Comparison of ENCODE assay signal across 9 mouse cellular contexts in genomic region chr3:97228457-97228856, GRCm38 (mm10).
DNase-seq lines count a peak whose midpoint lies in the region; ATAC-seq and TF ChIP-seq lines count a peak whose summit lies in the region.
"Had no signal": no experiment of that assay in that cellular context is flagged by ENCODE, and none has a peak within 500 bp of the region (broad histone marks: within the 10 kb centered on the region; RNA-seq: fewer than 3 reads in every experiment).

No protein-coding gene starts in this region.

- peak overlapping the region; percentile 86 for H3K4me3 ChIP-seq in heart, embryonic 15.5 days
- peak overlapping the region; percentile 75 for H3K4me3 ChIP-seq in bone marrow macrophage, adult 2 months (ENCODE audit: insufficient read depth, low read length)
- peak overlapping the region; percentile 79 for H3K4me3 ChIP-seq in hindbrain, embryonic 13.5 days
- peak overlapping the region; percentile 93 for H3K4me3 ChIP-seq in midbrain, embryonic 12.5 days

- WGBS in heart, embryonic 15.5 days: 16% methylated on average over 12 of the region's 12 CpGs
- WGBS in hindbrain, embryonic 13.5 days: 16% methylated on average over 12 of the region's 12 CpGs
- WGBS in midbrain, embryonic 12.5 days: 16% methylated on average over 12 of the region's 12 CpGs

- no peak for DNase-seq in heart, adult 9 months (ENCODE audit: low spot score in 2 of 2)
- no peak for DNase-seq in T-cell, adult 2 months (ENCODE audit: low spot score)
- DNase-seq in adrenal gland, adult 8-10 months: no peak
- DNase-seq: thymus, postnatal 25 days had no signal

- H3K36me3 ChIP-seq in heart, embryonic 15.5 days: no peaks in the 10 kb centered on the region
- peaks cover 5% of the 10 kb centered on the region; the same call in 1 of the 2 replicates for H3K36me3 ChIP-seq in hindbrain, embryonic 13.5 days
- peaks cover 3% of the 10 kb centered on the region; the same call in 1 of the 2 replicates for H3K36me3 ChIP-seq in midbrain, embryonic 12.5 days

- TF ChIP-seq CTCF in bone marrow macrophage, adult 2 months (IDR thresholded peaks at IDR 0.05; ENCODE audit: low read depth, low read length): no peak

- no peak for TF ChIP-seq POLR2A in bone marrow macrophage, adult 2 months (IDR thresholded peaks at IDR 0.05; ENCODE audit: borderline replicate concordance, low read depth, low read length)

- peak overlapping the region; percentile 93 for H3K27ac ChIP-seq in heart, embryonic 15.5 days
- no peak overlapping the region for H3K27ac ChIP-seq in bone marrow macrophage, adult 2 months (ENCODE audit: insufficient read depth, low read depth, low read length)
- H3K27ac ChIP-seq in hindbrain, embryonic 13.5 days: peak overlapping the region; percentile 95; the same call in 1 of the 2 replicates
- peak overlapping the region; percentile 97 for H3K27ac ChIP-seq in midbrain, embryonic 12.5 days (replicated peaks)

- H3K4me2 ChIP-seq in heart, embryonic 15.5 days: peak overlapping the region; percentile 91
- peak overlapping the region; percentile 75 for H3K4me2 ChIP-seq in hindbrain, embryonic 13.5 days
- peak overlapping the region; percentile 76 for H3K4me2 ChIP-seq in midbrain, embryonic 12.5 days (replicated peaks)

- no peaks in the 10 kb centered on the region for H3K9me3 ChIP-seq in heart, embryonic 15.5 days (replicated peaks)
- H3K9me3 ChIP-seq in hindbrain, embryonic 13.5 days: no peaks in the 10 kb centered on the region
- H3K9me3 ChIP-seq in midbrain, embryonic 12.5 days: no peaks in the 10 kb centered on the region

- H3K9ac ChIP-seq in heart, embryonic 15.5 days: peak overlapping the region; percentile 75
- peak overlapping the region; percentile 92 for H3K9ac ChIP-seq in hindbrain, embryonic 13.5 days
- H3K9ac ChIP-seq in midbrain, embryonic 12.5 days (replicated peaks): peak overlapping the region; percentile 67

- no peak for ATAC-seq in heart, embryonic 15.5 days (replicated peaks; ENCODE audit: insufficient number of reproducible peaks, insufficient read depth, low FRiP score, low read depth)
- no peak for ATAC-seq in hindbrain, embryonic 13.5 days (ENCODE audit: low FRiP score)
- ATAC-seq in midbrain, embryonic 12.5 days (ENCODE audit: low FRiP score, low read depth): no peak
- no peak for ATAC-seq in granulocyte monocyte progenitor cell, adult 5-6 weeks (replicated peaks; ENCODE audit: poor library complexity, severe bottlenecking)

- peaks cover 34% of the 10 kb centered on the region for H3K4me1 ChIP-seq in heart, embryonic 15.5 days (replicated peaks)
- H3K4me1 ChIP-seq in bone marrow macrophage, adult 2 months (ENCODE audit: control insufficient read depth, insufficient read depth, low read length): peaks cover 29% of the 10 kb centered on the region
- H3K4me1 ChIP-seq in hindbrain, embryonic 13.5 days (replicated peaks): peaks cover 40% of the 10 kb centered on the region
- H3K4me1 ChIP-seq in midbrain, embryonic 12.5 days: peaks cover 33% of the 10 kb centered on the region

- H3K27me3 ChIP-seq in heart, embryonic 15.5 days: no peaks in the 10 kb centered on the region
- no peaks in the 10 kb centered on the region for H3K27me3 ChIP-seq in hindbrain, embryonic 13.5 days
- H3K27me3 ChIP-seq in midbrain, embryonic 12.5 days: no peaks in the 10 kb centered on the region
